Mouse (Mus musculus) thymus, adult 18-20 months (tissue): ENCODE results near the gene Fcer1g.
A peak's percentile ranks its signal among the peaks of the same experiment; 100 is the strongest.

ENCODE experiments used
- DNase-seq, 2 experiments: peaks; one replicate each; pipeline ENCODE4 v3.0.0; 2022; ENCODE audit warnings: mixed read lengths in 2 of 2

Gene Fcer1g

DNA sequence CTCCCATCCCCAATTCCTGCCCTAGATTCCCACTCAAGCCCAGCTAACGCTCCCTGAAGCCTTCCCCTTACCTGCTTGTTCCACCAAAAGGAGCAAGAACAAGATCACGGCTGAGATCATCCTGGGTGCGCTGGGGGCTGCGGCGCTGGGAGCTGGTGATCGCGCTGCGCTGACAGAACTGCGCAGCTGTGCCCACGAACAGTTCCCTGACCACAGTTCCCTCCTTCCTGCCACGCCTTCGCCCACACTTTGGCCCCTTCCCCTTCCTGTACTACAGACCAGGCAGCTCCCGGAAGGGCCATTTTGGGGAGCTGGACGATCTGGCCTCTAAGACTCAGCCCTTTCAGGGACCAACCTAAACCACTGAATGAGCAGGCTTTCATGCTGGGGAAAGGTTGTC, at the start of gene Fcer1g:
TSS of gene Fcer1g (minus strand) at position 240 of the 400 bp plus-strand sequence.
- no peak for DNase-seq

DNA sequence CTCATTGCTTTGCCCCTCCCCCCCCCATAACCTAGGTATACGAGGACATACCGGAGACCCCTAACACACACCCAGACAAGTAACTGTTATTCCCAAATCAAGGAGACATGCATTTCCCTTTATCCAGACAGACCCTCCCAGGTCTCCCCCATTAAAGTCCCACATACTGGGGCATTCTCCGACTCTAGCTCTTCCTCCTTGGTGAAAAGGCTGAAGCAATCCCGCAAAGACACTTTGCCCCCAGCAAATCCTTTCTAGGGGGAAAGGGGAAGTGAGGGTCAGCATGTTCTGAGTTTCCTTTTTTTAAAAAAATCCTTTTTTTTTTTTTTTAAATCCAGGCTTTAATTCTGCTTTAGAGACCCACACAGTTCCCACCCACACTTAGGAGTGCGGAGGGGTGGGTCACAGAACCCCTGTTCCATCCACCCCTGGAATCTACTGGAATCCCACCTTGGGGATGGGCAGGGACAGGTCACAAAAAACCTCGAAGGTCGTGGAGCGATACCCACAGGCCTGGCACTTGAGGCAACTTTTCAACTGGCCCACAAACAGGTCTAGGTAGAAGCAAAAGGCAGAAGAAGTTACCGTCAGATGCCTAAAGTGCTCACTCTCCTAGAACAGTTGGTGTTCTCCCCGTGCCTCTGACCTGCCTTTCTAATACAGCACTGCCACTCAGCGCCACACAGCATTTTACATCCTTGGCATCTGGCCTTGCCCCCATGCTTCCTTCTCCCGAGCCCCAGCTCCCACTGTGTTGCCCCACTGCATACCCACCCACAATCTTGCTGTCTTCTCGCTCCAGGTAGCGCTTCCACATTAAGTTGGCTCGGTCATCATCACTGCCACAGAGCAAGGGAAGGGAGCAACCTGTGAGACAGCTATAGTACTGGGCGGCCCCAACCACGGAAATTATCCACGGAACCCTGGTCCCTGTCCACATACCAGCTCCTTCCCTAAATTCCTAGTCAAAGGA, 49.3 kb upstream of the Fcer1g start:
- no peak for DNase-seq

DNA sequence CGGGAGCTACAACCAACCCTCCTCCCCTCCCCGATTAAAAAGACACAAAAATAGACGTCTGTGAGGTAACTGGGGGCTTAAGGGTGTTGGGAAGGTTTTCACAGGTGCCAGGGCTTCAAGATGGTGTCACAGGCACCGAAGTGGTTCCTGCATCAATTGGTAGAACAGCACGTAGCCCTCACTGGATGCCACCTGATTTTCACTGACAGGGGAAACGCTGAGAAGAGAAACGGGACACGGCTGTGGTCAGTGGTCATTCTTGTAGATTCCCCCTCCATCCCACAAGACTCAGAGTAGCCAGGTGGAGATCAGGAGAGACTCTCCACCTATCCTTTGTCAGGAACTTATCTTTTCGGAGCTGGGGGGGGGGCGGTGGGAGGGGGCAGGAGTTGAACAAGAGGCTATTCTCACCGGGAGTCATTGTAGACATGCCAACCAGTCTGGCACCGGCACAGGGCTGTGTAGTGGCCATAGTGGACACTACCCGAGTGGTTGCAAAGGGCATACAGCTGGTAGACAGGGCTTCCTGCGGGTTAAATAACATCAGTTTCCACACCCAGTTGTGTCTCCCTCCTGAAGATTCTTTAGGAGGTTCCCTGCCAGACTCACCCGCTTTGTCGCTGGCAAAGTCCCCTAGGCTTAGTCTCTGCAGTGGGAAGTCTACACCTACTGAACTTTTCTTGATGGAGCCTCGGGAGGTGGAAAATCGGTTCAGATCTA, 48.1 kb upstream of the Fcer1g start:
- no peak for DNase-seq

GRCm38 (mm10) chr1:171281528-171281923, 47.4 kb upstream of the Fcer1g start:
- peak; percentile 43 to 62 for DNase-seq

DNA sequence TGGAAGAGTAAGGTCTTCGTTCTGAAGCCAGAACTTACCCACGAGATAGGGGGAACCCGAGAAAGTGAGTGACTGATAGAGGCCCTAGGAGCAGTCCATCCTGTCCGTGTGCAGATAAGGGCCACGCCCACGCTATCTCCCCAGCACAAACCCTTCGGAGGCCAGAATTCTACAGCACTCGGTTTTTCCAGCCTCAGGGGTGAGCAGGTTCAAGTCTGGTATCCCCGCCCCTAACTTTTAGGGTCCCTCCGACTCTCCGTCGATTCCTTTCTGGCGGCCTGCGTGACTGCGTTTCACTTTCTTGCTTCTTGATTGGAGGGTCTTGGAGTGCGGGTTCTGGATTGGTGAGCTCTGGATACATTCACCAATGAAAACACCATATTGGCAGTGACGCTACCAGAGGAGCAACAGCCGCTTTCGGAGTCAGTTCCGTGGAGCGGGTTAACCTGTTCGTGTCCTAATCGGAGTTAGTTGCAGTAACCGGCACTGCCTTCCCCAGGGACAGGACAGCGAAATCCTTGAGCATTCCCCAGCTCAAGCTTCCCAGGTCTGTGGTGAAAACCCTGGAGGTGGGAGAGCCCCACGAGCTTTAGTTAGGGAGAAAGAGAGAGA, 46.9 kb upstream of the Fcer1g start, which contains the start of gene Ppox:
TSS of gene Ppox (minus strand) at position 271 of the 612 bp plus-strand sequence.
- peak; percentile 86 to 93 for DNase-seq

DNA sequence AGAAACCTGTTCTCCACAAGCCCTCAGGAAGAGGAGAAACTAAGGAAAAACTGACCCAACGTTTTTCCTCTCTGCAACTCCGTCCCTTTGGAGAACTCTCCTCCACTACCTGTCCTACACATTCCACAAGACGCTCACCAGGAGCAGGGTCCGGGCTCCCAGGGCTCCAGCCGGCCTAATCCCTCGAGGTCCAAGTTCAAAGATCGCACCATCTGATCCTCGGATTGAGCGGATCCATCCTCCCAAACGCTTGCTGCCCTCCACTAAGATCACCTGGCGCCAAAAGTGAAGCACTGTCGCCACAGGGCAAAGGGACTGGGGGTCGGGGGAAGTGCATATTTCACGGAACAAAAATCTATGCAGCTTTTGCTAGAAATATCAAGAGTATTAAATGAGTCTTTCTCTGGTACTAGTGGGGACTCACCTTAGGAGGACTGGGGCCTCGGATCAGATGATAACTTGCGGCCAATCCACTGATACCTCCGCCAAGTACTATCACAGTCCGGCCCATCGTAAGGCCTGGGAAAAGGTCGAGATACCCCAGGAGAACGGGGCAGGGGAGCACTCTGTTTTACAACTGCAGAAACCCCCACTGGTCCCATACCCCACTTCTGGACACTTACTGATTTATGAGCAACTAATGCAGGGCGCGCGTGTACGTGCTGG, 46.2 kb upstream of the Fcer1g start:
- peak in 1 of 2 experiments; percentile 8 for DNase-seq

- DNase-seq: peak in 1 of 2 experiments; percentile 5
Measured at GRCm38 (mm10) chr1:171279721-171280120, 45.6 kb upstream of the Fcer1g start.

- DNase-seq: peak in 1 of 2 experiments; percentile 2
Measured at GRCm38 (mm10) chr1:171279012-171279705, 45.0 kb upstream of the Fcer1g start.

GRCm38 (mm10) chr1:171278436-171278835, 44.3 kb upstream of the Fcer1g start:
- DNase-seq: no peak

DNA sequence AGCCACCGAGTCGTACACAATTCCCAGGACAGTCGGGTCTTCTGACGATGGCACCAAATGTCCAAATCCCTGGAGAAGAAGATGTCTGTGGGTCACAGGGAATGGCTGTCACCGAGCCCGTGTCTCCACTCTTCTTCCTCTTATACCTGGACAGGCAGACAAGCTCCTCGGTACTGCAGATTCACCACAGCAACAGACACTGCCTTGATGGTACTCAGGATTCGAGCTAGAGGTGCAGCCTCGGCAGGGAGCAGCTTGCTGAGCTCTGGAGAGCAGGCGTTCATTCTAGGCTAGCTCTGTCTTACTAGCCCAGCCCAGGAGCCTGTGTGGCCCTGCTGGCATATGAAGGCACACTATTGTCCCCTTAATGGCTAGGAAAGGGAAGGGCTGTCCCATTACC, 43.6 kb upstream of the Fcer1g start:
- no peak for DNase-seq

DNA sequence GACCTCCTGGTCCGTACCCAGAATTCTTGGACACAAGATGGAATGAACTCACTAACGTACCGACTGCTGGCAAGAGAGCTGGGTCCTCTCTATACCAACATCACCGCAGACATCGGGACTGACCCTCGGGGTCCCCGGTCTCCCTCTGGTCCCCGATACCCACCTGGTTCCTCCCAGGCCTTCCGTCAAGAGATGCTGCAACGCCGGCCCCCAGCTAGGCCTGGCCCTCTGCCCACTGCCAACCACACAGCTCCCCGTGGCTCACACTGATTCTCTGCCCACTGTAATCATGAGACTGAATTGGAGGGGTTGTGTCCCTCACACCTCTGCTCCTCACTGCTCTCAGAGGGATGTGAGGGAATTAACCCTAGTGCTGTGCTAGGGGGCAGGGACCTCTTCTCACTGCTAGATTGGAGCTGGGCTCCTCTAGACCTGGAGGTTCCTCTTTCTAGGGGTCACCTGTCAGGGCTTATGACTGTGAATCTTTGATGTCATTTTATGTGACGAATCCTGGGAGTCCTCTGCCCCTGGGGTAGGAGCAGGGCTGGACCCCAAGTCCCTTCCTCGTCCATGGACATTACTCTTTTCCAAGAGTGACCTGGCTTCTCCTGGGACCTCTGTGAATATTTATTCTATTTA, 42.1 kb upstream of the Fcer1g start:
- DNase-seq: no peak

GRCm38 (mm10) chr1:171275144-171275734, 41.1 kb upstream of the Fcer1g start:
- DNase-seq: no peak

DNA sequence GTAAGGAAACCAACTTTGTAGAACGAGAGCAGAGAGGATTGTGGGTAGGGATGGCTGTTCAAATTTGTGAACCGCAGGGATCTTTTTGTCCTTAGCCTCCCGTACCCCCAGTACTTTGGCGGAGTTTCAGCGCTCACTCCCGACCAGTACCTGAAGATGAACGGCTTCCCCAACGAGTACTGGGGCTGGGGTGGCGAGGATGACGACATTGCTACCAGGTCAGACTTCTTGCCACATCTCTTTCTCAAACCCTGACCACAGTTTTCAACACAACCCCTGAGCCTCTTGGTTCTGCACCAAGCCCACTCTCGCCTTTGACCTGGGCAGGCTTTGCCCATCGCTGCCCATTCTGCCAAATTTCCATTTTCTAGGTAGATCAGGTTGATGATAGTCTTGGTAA, 40.0 kb upstream of the Fcer1g start:
- no peak for DNase-seq

- no peak for DNase-seq
Measured at GRCm38 (mm10) chr1:171272086-171272485, 37.9 kb upstream of the Fcer1g start.

GRCm38 (mm10) chr1:171271622-171272021, 37.5 kb upstream of the Fcer1g start:
- no peak for DNase-seq

DNA sequence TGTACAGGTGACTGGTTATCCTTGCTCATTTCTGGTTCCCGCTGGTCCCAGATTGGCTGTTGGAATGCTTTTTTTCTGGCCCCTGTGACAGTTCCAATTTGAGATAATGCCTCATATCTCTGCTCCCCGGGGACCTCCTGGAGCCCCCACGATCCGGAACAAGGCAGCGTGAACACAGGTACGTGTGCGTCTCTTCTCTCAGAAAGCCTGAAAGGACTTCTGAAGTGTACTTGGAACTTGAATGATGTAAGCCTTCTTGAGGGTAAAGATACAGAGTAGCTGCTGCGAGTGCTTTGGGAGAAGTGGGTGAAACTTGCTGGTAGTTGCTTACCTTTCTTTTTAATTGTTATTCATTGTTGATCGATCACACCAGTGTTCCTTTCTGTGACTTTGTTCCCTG, 37.0 kb upstream of the Fcer1g start:
- no peak for DNase-seq

GRCm38 (mm10) chr1:171270573-171270900, 36.4 kb upstream of the Fcer1g start:
- no peak for DNase-seq

DNA sequence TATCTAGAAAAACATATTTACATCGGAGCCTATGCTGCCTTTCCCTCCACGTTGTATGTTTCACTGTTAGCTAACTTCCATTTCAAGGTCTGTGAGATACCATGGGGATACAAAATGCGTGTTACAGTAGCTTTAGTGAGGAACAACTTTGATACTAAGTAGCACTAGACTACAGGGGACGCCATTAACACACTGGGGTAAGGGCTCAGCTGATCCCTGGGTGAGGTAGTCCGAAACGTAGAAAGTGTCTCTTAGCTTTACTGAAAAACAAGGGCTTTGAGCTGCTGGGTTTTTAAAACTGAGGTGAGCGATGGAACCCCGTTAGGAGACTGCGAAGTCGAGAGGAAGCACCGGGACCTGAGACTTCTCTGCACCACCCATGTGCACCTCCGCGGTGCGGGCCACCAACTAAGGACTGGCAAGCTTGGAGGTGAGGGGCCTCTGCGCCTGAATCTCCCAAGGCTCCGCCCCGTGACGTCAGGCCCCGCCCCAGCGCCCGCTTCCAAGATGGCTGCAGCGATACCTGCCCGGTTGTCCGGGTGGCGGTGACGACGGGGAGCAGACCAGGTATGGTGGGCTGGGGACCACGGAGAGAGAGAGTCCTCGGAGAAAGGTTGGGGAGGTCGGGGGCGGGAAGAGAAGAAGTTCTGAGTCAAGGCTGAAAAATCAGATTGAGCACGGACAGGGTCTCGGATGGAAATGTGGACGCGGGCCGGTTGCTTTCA, 35.8 kb upstream of the Fcer1g start, which contains the start of gene B4galt3:
TSS of gene B4galt3 (plus strand) at position 481 of the 725 bp plus-strand sequence.
- DNase-seq: peak; percentile 94 to 96

- no peak for DNase-seq
Measured at GRCm38 (mm10) chr1:171268341-171268740, 34.2 kb upstream of the Fcer1g start.

DNA sequence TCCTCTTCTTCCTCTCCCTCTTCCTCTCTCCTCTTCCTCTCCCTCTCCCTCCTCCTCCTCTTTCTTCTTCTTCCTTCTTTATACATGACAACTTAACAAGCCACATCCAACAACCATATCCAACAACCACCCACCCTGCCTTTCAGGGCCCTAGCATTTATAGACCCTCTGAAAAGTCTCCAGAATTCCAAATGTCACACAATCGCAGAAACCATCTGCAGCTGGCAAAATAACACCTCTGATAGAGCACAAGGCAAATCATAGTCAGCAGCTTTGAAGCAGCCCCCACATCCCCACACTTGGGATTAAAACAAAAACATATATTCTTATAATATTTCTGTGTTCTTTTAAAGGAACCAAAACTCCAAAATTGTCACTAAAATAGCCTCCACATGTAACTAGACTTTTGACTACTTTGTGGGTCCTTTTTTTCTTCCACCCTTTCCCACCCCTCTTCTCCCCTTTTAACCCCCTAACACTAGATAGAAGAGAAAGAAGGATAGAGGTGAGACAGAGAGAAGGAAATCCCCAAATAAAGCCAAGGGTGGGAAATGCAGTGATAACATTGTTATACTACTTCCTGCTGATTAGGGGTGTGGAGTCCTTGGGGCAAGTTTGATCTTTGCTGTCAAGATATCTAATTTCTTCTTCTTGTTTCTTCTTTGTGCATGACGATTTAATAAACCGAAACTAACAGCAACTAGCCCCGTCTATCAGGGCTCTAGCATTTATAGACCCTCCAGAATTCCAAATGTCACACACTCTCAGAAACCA, 32.0 kb upstream of the Fcer1g start:
- DNase-seq: no peak
